Mouse (Mus musculus) kidney, postnatal 14 days (tissue): ENCODE data around the gene Stat1.

Experiments used
- DNase-seq: peaks from one replicate; pipeline ENCODE4 v3.0.0; 2022; ENCODE audit warnings: mixed read lengths

The Stat1 gene

GRCm38 (mm10) chr1:52137292-52137691 is 18.1 kb downstream of the Stat1 start:
- DNase-seq, result no peak

DNA sequence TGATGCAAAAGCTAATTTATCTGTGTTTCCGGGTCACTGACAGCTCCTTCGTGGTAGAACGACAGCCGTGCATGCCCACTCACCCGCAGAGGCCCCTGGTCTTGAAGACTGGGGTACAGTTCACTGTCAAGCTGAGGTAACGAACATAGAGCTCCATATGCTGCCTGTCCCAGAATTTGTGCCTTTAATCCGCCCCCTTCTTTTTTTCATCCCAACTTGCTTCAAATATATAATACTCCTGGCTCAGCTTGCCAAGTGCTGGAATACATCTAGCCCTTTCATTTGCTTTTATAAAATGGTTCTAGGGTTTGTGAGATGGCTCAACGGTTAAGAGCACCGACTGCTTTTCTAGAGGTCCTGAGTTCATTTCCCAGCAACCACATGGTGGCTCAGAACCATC is 21.3 kb downstream of the Stat1 start:
- DNase-seq, result no peak

GRCm38 (mm10) chr1:52141482-52141881 is 22.2 kb downstream of the Stat1 start:
- DNase-seq, result no peak

GRCm38 (mm10) chr1:52142117-52142516 is 22.9 kb downstream of the Stat1 start:
- no peak for DNase-seq

- DNase-seq, result no peak
Measured at GRCm38 (mm10) chr1:52143191-52143590, 24.0 kb downstream of the Stat1 start.

DNA sequence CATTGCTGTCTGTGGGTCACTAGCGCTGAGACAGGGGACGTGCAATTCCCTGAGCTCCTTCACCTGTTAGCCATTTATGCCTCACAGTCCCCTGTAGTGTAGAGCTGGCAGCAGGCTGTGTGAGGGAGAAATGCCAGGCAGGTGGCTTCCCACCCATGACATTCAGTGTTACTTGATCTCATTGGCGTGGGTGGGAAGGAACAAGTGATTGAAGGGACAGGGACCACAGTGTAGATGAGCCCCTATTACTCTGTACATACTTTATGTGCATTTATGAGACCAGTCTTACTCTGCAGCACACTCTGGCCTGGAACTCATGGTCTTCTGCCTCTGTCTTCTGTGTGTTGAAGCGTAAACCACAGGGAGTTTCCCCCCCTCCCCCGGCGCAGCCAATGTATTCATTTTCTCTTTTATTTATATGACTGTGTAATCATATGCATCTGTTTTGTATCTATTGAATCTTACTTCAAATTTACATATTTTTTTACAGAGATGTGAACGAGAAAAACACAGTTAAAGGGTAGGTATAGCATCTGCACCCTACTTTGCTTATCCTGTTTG is 24.4 kb downstream of the Stat1 start:
- DNase-seq, result no peak

DNA sequence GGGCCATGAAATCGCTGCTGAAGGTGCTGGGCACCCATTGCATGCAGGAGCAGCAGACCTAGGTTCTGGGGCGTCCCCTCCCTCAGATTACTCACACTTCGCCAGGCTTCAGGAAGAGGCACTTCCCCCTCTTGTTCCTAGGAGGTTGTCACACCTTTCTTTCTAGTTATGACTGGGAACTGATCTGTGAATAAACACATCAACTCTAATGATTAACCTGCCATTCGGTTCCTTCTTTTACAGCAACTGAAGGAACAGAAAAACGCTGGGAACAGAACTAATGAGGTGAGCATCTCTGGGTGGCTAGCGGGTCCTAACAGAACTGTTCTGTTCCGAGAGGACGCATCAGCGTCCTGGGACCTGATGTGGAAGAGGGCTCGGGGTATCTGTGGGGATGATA is 25.7 kb downstream of the Stat1 start:
- no peak for DNase-seq

- DNase-seq, result peak; percentile 77
Measured at GRCm38 (mm10) chr1:52146214-52146970, 27.2 kb downstream of the Stat1 start.

DNA sequence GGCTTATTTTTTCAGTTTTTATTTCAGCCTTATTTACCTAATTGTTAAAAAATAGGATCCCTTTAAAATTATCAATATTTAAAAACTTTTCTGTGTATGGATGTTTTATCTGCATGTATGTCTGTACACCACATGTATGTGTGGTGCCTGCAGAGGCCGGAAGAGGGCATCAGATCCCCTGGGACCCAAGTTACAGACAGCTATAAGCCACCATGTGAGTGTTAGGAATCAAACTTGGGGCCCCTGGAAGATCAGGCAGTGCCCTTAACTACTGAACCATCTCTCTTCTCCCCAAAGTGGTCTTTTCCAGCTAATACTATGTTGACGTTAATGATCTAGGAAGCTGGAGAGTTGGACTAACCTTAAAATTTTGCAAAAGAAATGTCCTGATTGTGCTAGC is 28.2 kb downstream of the Stat1 start:
- no peak for DNase-seq

GRCm38 (mm10) chr1:52148178-52148577 is 28.9 kb downstream of the Stat1 start:
- peak; percentile 48 for DNase-seq

- no peak for DNase-seq
Measured at GRCm38 (mm10) chr1:52148696-52149095, 29.5 kb downstream of the Stat1 start.

GRCm38 (mm10) chr1:52149934-52150346 is 30.7 kb downstream of the Stat1 start:
- DNase-seq, result no peak

DNA sequence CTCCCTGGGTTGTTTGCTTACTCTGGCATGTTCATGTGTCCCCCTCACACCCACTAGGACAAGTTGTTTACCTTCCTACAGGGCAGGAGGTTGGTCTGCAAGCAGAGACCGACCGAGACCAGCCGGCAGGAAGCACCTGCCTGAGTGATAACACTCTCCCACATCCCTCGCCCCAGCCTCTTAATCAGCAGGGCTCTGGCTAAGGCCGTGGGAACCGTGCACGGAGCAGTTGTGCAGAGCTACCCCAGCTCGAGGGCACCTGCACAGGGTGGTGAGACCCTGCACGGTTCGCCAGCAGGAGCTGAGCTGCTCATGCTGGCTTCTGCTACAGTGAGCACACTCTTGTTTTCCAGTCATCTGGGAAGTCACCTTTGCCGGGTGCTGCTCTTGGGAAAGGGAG is 31.4 kb downstream of the Stat1 start:
- no peak for DNase-seq

- DNase-seq, result no peak
Measured at GRCm38 (mm10) chr1:52151166-52151565, 31.9 kb downstream of the Stat1 start.

- DNase-seq, result no peak
Measured at GRCm38 (mm10) chr1:52152369-52152768, 33.1 kb downstream of the Stat1 start.

GRCm38 (mm10) chr1:52152936-52153335 is 33.7 kb downstream of the Stat1 start:
- DNase-seq, result no peak

GRCm38 (mm10) chr1:52154890-52155289 is 35.6 kb downstream of the Stat1 start:
- peak; percentile 75 for DNase-seq

DNA sequence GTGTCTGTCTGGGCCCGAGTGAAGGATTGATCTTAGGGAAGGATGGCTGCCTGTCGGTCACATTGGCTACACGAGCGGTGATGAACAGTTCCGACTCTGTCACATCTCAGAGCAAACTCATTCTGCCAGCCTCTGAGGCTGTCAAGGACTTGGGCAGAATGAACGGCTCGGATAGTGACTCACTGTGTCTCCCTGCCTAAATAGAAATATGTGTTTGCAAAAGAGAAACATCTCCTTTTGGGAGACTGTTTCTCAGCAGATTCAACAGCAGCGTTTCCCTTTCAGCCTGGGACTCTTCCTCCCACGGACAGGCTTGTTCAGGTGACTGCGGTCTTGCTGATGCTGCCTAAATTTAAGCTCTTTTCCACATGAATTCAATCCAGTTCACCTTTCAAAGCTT is 37.1 kb downstream of the Stat1 start:
- no peak for DNase-seq

- DNase-seq, result no peak
Measured at GRCm38 (mm10) chr1:52158040-52158439, 38.8 kb downstream of the Stat1 start.

DNA sequence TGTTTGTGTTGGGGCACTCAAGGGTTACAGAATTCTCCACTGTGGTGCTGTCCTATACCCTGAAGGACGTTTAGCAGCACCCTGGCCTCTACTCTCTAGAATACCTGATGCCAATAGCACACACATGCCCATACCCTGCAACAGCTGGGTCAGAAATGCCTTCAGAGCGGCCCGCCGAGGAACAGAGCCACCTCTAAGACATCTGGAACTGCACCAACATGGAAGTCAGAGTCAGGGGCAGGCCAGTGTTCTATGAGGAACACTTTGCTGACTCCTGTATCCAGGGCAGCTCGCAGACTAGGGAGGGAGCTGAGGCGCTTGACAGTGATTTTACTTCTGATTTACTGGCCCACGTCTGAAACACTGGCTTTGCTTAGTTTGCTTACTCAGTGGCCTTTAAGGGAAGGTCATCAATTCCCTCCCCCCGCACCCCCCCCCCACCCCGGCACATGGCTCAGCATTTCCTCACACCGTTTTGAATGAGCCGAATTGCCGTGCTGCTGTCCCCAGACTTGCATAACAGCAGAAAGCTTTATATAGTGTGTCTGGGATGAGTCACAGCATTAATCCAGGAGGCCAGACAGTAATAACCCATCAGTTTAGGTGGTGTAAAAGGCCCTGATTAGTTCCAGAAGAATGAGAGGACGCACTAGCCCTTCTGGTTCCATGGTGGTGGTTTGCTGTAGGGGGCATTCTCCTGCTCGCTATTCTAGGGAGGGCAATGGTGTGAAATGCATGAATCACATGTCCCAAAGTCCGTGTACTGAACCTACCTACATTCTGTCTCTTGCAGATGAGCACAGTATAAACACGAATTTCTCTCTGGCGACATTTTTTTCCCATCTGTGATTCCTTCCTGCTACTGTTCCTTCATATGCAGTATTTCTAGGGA is 39.5 kb downstream of the Stat1 start:
- DNase-seq, result no peak

DNA sequence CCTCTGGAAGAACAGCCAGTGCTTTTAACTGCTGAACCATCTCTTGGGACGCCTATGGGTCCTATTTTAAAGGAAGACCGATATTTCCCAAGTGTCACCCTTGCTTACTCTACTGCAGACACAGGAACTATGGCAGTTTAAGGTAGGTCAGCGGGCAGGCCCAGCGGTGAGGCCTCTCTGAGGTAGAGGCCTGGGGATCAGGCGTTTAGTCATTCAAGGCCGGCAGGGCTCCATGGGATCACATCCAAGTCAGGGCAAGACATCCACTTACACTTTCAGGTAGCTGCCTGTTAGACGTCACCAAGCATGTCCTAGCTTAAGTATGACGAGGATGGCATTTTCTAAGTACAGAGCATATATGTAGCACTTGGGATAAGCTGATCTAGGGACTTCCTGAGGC is 41.9 kb downstream of the Stat1 start:
- DNase-seq, result no peak

DNA sequence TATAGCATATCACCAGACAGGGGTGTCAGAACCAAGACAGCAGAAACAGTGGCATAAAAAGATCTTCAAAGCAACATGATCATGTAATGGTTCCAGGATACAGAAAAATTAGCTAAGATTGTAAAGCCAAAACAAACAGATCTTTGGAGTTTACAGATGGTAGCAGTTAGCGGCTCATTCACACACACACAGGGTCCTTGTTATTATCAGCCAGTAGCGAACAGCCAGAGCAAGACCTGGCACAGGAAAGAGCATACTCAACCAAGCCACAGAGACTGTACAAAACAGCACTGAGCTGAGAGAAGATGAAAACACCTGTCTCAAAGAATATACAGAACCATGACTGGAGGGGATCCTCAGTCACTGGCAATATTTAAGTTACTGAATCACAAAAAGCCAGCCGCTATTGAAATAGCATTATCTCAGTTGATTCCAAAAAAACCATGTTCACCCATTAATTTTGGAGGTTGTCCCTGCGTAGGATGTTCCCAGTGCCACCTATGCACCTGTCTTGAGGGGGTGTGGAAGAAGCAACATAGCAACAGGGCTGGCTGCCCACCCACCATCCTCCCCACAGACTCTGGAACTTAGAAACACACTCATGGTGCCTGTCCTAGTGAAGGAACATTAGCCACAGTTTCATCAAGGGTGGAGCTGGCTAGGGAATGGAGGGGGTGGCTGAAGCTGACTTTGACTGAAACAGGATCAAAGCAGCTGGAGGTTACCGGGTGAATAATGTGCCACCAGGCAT is 44.6 kb downstream of the Stat1 start:
- DNase-seq, result no peak

DNA sequence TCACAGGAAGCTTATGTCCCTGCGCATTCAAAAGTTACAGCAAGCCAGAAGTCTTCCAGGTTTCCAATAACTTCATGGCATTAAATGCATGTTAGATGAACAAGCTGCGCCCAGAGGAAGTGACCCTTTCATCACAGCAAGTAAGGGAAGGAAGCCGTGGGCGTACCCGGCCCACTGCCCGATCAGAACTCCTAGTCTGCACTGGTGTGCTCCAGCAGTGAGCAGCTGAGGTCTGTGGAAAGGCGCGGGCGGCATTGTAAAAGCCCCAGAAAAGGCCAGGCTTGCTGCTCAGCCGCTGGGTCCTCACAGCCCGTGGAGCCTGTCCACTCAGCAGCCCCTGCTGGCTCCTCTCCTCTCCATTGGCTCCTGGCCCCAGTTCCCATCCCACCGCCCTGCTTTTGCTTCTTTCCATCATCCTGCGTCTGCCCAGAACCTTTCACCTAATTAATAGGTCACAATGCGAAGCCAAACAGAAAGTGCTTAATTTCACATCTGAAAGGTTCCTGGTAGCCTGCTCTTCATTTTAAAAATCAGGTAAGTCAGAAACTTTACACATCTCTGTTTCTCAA is 47.5 kb downstream of the Stat1 start:
- DNase-seq, result peak; percentile 44
